Mouse (Mus musculus): ENCODE data around the gene G430095P16Rik.

Gene G430095P16Rik

GRCm38 (mm10) chr8:84702963-84703465, 19.8 kb upstream of the G430095P16Rik start:
- no peak for DNase-seq (ENCODE audit: low read depth, low spot score)

DNA sequence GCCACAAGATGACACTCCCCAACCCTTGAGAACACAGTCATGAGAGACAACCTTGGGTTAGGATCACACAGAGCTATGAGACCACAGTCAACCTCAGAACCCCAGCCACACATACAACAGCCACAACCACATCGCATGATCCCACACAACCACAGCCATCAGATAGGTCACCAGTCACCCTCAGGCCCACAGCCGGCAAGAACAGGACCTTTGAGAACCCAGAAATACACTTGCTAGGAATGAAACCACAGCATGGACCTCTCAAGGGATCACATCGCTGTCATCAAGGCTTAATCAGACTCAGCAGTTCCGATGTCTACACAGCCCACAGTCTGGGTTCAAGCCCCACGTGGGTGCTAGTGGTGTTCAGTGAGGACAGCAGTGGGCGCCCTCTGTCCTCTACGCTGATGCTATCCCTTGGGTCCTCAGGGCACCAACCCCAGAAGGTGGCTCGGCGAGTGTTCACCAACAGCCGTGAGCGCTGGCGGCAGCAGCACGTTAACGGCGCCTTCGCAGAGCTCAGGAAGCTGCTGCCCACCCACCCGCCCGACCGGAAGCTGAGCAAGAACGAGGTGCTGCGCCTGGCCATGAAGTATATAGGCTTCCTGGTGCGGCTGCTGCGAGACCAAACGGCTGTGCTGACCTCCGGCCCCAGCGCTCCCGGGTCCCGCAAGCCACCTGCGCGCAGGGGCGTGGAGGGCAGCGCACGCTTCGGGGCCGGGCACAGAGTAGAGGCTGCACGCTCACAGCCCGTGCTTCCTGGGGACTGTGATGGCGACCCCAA, 19.1 kb upstream of the G430095P16Rik start:
- no peak for DNase-seq (ENCODE audit: low read depth, low spot score)

DNA sequence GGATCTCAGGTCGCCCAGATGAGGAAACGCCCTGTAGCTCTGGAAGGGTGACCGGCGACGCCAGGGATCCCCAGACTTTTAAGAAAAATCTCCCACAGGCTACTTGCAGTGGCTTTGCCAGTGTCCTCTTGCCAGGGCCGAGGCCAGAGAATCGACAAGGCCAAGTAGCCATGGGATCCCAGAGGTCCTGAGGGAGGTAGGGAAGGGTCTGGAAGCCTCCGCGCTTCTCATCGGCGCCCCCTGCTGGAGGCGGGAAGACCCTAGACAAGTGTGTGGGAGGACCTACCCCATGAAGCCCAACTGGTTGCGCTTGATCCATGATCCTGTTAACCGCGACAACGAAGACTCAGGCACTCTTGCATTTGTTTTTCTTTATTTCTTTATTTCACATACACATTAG, 18.5 kb upstream of the G430095P16Rik start:
- DNase-seq (ENCODE audit: low read depth, low spot score), result peak; percentile 88

DNA sequence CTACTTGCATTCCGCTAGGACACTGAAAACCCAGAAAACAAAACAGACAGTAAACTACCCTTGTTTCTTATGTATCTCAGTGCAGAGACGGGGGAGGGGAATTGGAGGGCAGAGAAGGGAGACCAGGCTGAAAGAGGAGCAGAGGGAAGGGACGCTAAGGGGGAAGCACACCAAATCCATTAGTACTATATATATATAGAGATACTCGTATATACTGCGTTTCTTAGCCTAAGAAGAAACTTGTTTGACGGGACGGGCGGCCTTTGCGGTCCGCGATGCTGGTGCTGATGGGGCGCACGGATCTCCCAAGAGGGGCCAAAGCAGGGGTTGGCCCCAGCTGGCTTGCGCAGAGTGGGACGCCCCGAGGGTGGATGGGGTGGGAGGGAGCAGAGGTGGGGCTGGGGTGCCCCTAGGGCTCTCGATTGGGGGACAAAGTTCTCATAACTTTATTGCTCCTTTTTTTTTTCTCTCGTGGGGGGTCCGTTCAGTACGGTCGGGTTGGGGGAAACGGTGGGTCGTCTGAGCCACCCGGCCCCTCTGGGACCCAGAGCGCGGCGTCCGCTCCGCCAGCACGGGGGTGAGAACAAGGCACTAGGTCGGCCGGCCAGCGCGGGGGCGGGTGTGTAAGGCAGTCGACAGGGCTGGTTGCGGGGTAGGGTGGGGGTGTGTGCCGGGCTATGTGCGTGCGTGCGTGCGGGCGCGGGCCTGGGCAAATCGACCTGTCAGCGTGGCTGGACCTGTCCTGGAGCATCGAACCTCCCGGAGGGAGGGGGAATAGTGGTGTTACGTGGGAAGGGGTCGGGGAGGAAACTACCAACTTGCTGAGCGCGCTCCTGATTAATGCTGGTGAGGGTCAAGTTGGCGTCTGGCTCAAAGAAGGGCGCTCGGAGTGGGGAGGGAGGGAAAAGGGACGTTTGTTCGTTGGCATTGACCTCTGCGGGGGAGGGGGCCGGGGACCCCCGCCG, 17.7 kb upstream of the G430095P16Rik start:
- no peak for DNase-seq (ENCODE audit: low read depth, low spot score)

- no peak for DNase-seq (ENCODE audit: low read depth, low spot score)
These were observed 16.8 kb upstream of the G430095P16Rik start for GRCm38 (mm10) chr8:84705960-84706359.

- no peak for DNase-seq (ENCODE audit: low read depth, low spot score)
These were observed 16.1 kb upstream of the G430095P16Rik start for GRCm38 (mm10) chr8:84706610-84707266.

GRCm38 (mm10) chr8:84707267-84707883, 15.4 kb upstream of the G430095P16Rik start:
- DNase-seq (ENCODE audit: low read depth, low spot score), result no peak

- DNase-seq (ENCODE audit: low read depth, low spot score), result no peak
These were observed 14.7 kb upstream of the G430095P16Rik start for GRCm38 (mm10) chr8:84708071-84708541.

DNA sequence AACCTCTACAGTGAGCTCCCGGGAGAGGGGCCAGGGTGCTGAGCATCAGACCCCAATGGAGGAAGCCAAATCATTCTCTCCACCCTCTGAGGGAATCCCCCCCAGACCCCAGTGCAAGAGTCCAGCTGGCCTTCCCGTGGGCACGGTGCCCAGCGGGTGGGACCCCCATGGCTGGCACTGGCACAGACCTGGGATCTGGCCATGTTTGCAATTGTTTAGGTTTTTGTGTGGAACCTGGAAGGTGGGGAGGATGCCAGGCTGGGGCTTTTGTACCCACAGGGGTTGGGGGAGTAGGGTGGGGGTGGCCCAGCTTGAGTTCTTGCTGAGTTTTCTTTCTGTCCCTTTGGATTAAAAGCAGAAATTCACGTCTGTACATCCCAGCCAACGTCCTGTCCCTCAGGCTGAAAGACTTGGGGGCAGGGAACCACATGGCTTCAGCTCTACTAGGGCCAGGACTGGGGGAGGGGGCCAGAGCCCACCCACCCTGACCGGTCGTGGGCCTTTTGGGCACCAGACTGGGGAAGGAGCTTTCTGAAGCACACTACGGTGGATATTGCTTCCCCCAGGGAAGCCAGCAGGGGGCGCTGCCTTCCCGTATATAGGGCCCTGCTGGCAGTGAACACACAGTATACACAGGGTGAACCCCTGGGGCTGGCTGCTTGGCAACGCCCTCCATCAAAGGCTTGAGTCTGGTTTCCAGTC, 13.9 kb upstream of the G430095P16Rik start:
- DNase-seq (ENCODE audit: low read depth, low spot score), result peak; percentile 94

DNA sequence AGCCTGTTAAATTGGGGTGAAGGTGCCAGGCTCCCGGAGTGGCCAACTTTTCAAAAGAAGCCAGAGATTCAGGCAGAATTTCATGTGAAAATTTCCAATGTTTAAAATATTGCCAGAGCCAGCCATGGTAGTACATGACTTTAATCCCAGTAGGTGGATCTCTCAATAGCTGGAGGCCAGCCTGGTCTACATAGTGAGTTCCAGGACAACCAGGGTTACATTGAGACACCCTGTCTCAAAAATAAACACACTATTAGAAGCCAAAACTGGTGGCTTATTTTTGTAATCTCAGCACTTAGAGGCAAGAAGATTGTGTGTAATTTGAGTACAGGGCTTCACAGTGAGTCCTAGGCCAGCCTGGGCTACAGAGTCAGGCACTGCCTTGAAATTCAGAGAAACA, 12.9 kb upstream of the G430095P16Rik start:
- no peak for DNase-seq (ENCODE audit: low read depth, low spot score)

- DNase-seq (ENCODE audit: low read depth, low spot score), result no peak
These were observed 11.5 kb upstream of the G430095P16Rik start for GRCm38 (mm10) chr8:84711312-84711711.

- DNase-seq (ENCODE audit: low read depth, low spot score), result peak; percentile 91
These were observed 10.7 kb upstream of the G430095P16Rik start for GRCm38 (mm10) chr8:84711933-84712758.

DNA sequence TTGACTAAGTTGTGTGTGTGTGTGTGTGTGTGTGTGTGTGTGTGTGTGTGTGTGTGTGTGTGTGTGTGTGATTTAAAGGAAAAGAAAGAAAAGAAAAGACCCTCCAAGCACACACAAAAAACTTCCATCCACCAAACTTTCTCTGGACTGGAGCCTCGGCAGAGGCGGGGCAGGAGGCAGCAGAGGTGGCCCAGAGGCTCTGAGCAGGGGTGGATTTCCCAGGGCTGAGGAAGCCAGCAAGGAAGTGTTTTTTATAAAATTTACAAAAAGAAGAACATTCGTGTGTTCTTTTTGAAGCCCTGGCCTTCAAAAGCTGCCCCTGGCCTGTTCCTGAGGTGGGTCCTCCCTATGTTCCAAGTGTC, 10.1 kb upstream of the G430095P16Rik start:
- no peak for DNase-seq (ENCODE audit: low read depth, low spot score)

GRCm38 (mm10) chr8:84713381-84713780, 9.4 kb upstream of the G430095P16Rik start:
- no peak for DNase-seq (ENCODE audit: low read depth, low spot score)

- no peak for DNase-seq (ENCODE audit: low read depth, low spot score)
These were observed 8.6 kb upstream of the G430095P16Rik start for GRCm38 (mm10) chr8:84714161-84714560.

GRCm38 (mm10) chr8:84715893-84716468, 6.8 kb upstream of the G430095P16Rik start:
- DNase-seq (ENCODE audit: low read depth, low spot score), result no peak

- no peak for DNase-seq (ENCODE audit: low read depth, low spot score)
These were observed 6.0 kb upstream of the G430095P16Rik start for GRCm38 (mm10) chr8:84716790-84717189.

DNA sequence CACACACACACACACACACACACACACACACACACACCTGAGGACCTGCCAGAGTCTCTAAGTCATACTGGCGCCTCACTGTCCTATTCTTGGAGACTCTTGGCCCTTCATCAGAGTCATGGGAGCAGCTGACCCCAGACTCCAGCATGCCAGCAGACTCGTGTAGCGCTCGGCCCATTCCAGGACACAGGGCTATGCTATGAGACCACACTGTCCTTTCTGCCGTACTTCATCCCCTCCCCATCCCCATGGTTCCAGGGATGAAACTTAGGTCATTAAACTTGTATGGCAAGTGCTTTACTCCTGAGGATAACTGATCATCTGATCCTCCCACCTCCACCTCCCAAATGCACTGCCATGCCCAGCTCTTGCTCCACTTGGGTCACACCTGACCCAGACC, 4.3 kb upstream of the G430095P16Rik start:
- no peak for DNase-seq (ENCODE audit: low read depth, low spot score)

- no peak for DNase-seq (ENCODE audit: low read depth, low spot score)
These were observed 3.7 kb upstream of the G430095P16Rik start for GRCm38 (mm10) chr8:84718959-84719690.

All from mesoderm, embryonic 11.5 days (tissue).